Mouse (Mus musculus) MEL (cell line): ENCODE measurements at regions not wholly inside any gene's neighbourhood (a gene's known extent, or its start where the extent isn't known, plus 50 kb on each side); places are given as distances from the start of the nearest gene placed in this dataset.

Experiments
- DNase-seq: peaks from one replicate; pipeline ENCODE4 v3.0.0; 2011; ENCODE audit warnings: low read depth, low spot score
- H3K27ac ChIP-seq: 2 replicates; pipeline ENCODE4 v1.5.1; 2012; ENCODE audit warnings: low read depth, mild to moderate bottlenecking, control low read depth, low read length, moderate library complexity; ENCODE audit not compliant: control insufficient read depth
- H3K27me3 ChIP-seq, 2 experiments: fragments of 150-350 bp in 1 of 2; sonication (generic) in 1 of 2; 2 replicates each; pipeline ENCODE4 v1.6.1; 2012; ENCODE audit warnings: low read length in 2 of 2, mild to moderate bottlenecking in 2 of 2, improper control_type of control experiment in 1 of 2, moderate library complexity in 1 of 2; ENCODE audit not compliant: insufficient read depth in 2 of 2, control insufficient read depth in 1 of 2
- H3K36me3 ChIP-seq, 2 experiments: 2 replicates each; pipeline ENCODE4 v1.6.1; 2012 to 2014; ENCODE audit warnings: low read length in 2 of 2, improper control_type of control experiment in 1 of 2, inconsistent platforms in 1 of 2, mild to moderate bottlenecking in 1 of 2; ENCODE audit not compliant: insufficient read depth in 2 of 2, control insufficient read depth in 1 of 2
- H3K4me1 ChIP-seq, 2 experiments: fragments of 150-350 bp in 1 of 2; sonication (generic) in 1 of 2; 2 replicates each; pipeline ENCODE4 v1.6.1; 2012; ENCODE audit warnings: low read length in 2 of 2, improper control_type of control experiment in 1 of 2, mild to moderate bottlenecking in 1 of 2; ENCODE audit not compliant: insufficient read depth in 2 of 2, control insufficient read depth in 1 of 2
- H3K4me3 ChIP-seq, 2 experiments: fragments of 150-350 bp in 1 of 2; sonication (generic) in 1 of 2; 2 replicates each; pipeline ENCODE4 v1.5.1; 2012; ENCODE audit warnings: low read depth in 2 of 2, low read length in 2 of 2, mild to moderate bottlenecking in 2 of 2, moderate library complexity in 2 of 2, control low read depth in 1 of 2, improper control_type of control experiment in 1 of 2; ENCODE audit not compliant: control insufficient read depth in 1 of 2, insufficient read depth in 1 of 2
- H3K79me2 ChIP-seq: 2 replicates; pipeline ENCODE4 v1.6.1; 2012; ENCODE audit warnings: mild to moderate bottlenecking, low read length, moderate library complexity; ENCODE audit not compliant: control insufficient read depth, poor library complexity, insufficient read depth
- H3K9ac ChIP-seq: 2 replicates; pipeline ENCODE4 v1.6.1; 2012; ENCODE audit warnings: low read depth, mild to moderate bottlenecking, control low read depth, low read length, moderate library complexity; ENCODE audit not compliant: control insufficient read depth, poor library complexity, severe bottlenecking
- H3K9me3 ChIP-seq: fragments of 150-350 bp; sonication (generic); replicated peaks from 2 replicates; pipeline ENCODE4 v1.6.1; 2012; ENCODE audit warnings: mild to moderate bottlenecking, low read length, improper control_type of control experiment, moderate library complexity; ENCODE audit not compliant: insufficient read depth
- BHLHE40 ChIP-seq: IDR thresholded peaks from 2 replicates; pipeline ENCODE4 v1.6.1; 2012; ENCODE audit warnings: low read depth, mild to moderate bottlenecking, inconsistent platforms, low read length, improper control_type of control experiment, borderline replicate concordance
- CHD1 ChIP-seq: IDR thresholded peaks from 2 replicates; pipeline ENCODE4 v1.6.1; 2012; ENCODE audit warnings: low read depth, mild to moderate bottlenecking, inconsistent platforms, low read length, improper control_type of control experiment
- CHD2 ChIP-seq: IDR thresholded peaks from 2 replicates; pipeline ENCODE4 v1.6.1; 2011; ENCODE audit warnings: low read length, improper control_type of control experiment
- E2F4 ChIP-seq: IDR thresholded peaks from 2 replicates; pipeline ENCODE4 v1.6.1; 2011; ENCODE audit warnings: low read depth, low read length, improper control_type of control experiment, borderline replicate concordance
- ELF1 ChIP-seq: IDR thresholded peaks from 2 replicates; pipeline ENCODE4 v1.6.1; 2014; ENCODE audit warnings: low read depth, mild to moderate bottlenecking, inconsistent platforms, low read length, improper control_type of control experiment, moderate library complexity
- ETS1 ChIP-seq: IDR thresholded peaks from 2 replicates; pipeline ENCODE4 v1.6.1; 2012; ENCODE audit warnings: low read depth, mild to moderate bottlenecking, inconsistent platforms, low read length, improper control_type of control experiment, moderate library complexity
- JUND ChIP-seq: IDR thresholded peaks from 2 replicates; pipeline ENCODE4 v1.6.1; 2011; ENCODE audit warnings: low read depth, mild to moderate bottlenecking, improper control_type of control experiment, low read length
- KAT2A ChIP-seq: conservative IDR thresholded peaks from 2 replicates; pipeline ENCODE4 v1.6.1; 2012; ENCODE audit warnings: low read depth, low read length, improper control_type of control experiment, inconsistent platforms
- MAFK ChIP-seq: IDR thresholded peaks from 2 replicates; pipeline ENCODE4 v1.6.1; 2011; ENCODE audit warnings: low read depth, mild to moderate bottlenecking, low read length, improper control_type of control experiment, borderline replicate concordance
- MEF2A ChIP-seq: IDR thresholded peaks from 2 replicates; pipeline ENCODE4 v1.6.1; 2014; ENCODE audit warnings: low read depth, mild to moderate bottlenecking, inconsistent platforms, low read length, improper control_type of control experiment; ENCODE audit not compliant: poor library complexity, insufficient replicate concordance, severe bottlenecking; ENCODE audit errors: extremely low read depth
- MXI1 ChIP-seq: IDR thresholded peaks from 2 replicates; pipeline ENCODE4 v1.6.1; 2011; ENCODE audit warnings: mild to moderate bottlenecking, low read depth, low read length, improper control_type of control experiment
- MYC ChIP-seq: IDR thresholded peaks from 2 replicates; pipeline ENCODE4 v1.6.1; 2011; ENCODE audit warnings: low read depth, mild to moderate bottlenecking, low read length, improper control_type of control experiment, moderate library complexity
- POLR2AphosphoS2 ChIP-seq: IDR thresholded peaks from 2 replicates; pipeline ENCODE4 v1.6.1; 2011; ENCODE audit warnings: low read length, improper control_type of control experiment
- RAD21 ChIP-seq: IDR thresholded peaks from 2 replicates; pipeline ENCODE4 v1.6.1; 2011; ENCODE audit warnings: mild to moderate bottlenecking, low read depth, low read length, improper control_type of control experiment
- RCOR1 ChIP-seq: IDR thresholded peaks from 2 replicates; pipeline ENCODE4 v1.6.1; 2012; ENCODE audit warnings: low read depth, mild to moderate bottlenecking, inconsistent platforms, low read length, improper control_type of control experiment
- SIN3A ChIP-seq: IDR thresholded peaks from 2 replicates; pipeline ENCODE4 v1.6.1; 2012; ENCODE audit warnings: low read length, improper control_type of control experiment, inconsistent platforms
- TAL1 ChIP-seq: IDR thresholded peaks from 2 replicates; pipeline ENCODE4 v1.6.1; 2012; ENCODE audit warnings: mild to moderate bottlenecking, inconsistent platforms, low read length, moderate library complexity, mixed read lengths
- TBP ChIP-seq: IDR thresholded peaks from 2 replicates; pipeline ENCODE4 v1.8.0; 2011; ENCODE audit warnings: low read depth, low read length, improper control_type of control experiment
- USF2 ChIP-seq, 2 experiments: IDR thresholded peaks; 2 replicates each; pipeline ENCODE4 v1.6.1; 2011 to 2012; ENCODE audit warnings: improper control_type of control experiment in 2 of 2, low read length in 2 of 2, borderline replicate concordance in 1 of 2, inconsistent platforms in 1 of 2, low read depth in 1 of 2, mild to moderate bottlenecking in 1 of 2; ENCODE audit not compliant: insufficient read depth in 1 of 2
- ZC3H11A ChIP-seq: IDR thresholded peaks from 2 replicates; pipeline ENCODE4 v1.6.1; 2012; ENCODE audit warnings: low read depth, mild to moderate bottlenecking, inconsistent platforms, low read length, improper control_type of control experiment
- ZNF384 ChIP-seq: IDR thresholded peaks from 2 replicates; pipeline ENCODE4 v1.6.1; 2012; ENCODE audit warnings: low read depth, mild to moderate bottlenecking, inconsistent platforms, low read length, improper control_type of control experiment

- Histone ChIP-seq H3K4me3 (no peak overlapping the region), H3K9ac (no peak overlapping the region), H3K27ac (no peak overlapping the region), H3K4me1 (no peaks in the 10 kb centered on the region), H3K79me2 (no peaks in the 10 kb centered on the region), H3K36me3 (no peaks in the 10 kb centered on the region), H3K27me3 (peaks cover 2% of the 10 kb centered on the region in 2 experiments; a peak in 2 of 4 replicates), H3K9me3 (no peaks in the 10 kb centered on the region)
- DNase-seq: no peak
- TF ChIP-seq E2F4 (no peak), MXI1 (no peak), MAFK (no peak), ZC3H11A (no peak), TAL1 (no peak), USF2 (IDR thresholded peaks at IDR 0.05; ENCODE audit: borderline replicate concordance in 1 of 2, insufficient read depth in 1 of 2, low read depth in 1 of 2, low read length in 2 of 2) (no peak), JUND (no peak), BHLHE40 (no peak), MYC (no peak), TBP (no peak), CHD2 (no peak), CHD1 (no peak), ELF1 (no peak), ZNF384 (no peak), MEF2A (no peak), ETS1 (no peak), POLR2AphosphoS2 (no peak), RCOR1 (no peak)
These were observed 370.4 kb upstream of the Meis1 start for GRCm38 (mm10) chr11:19389136-19389535.

GRCm38 (mm10) chr11:19392190-19392589 lies 373.4 kb upstream of the Meis1 start:
- H3K4me3 ChIP-seq: no peak overlapping the region
- peaks cover 0 to 2% of the 10 kb centered on the region in 2 experiments; a peak in 2 of 4 replicates for H3K27me3 ChIP-seq
- no peak overlapping the region for H3K9ac ChIP-seq
- TF ChIP-seq MEF2A (no peak), KAT2A (no peak), RAD21 (no peak), SIN3A (no peak), TAL1 (no peak), MYC (no peak), TBP (no peak)
- TF ChIP-seq, all 39 proteins: peak for 0
- Histone ChIP-seq H3K79me2 (no peaks in the 10 kb centered on the region), H3K4me1 (no peaks in the 10 kb centered on the region), H3K36me3 (no peaks in the 10 kb centered on the region), H3K9me3 (no peaks in the 10 kb centered on the region), H3K27ac (no peak overlapping the region)
- no peak for DNase-seq
